Mouse (Mus musculus) heart, postnatal 0 days (tissue): Measurements from ENCODE around the gene Clasp2.

Source experiments
- CTCF ChIP-seq: IDR thresholded peaks from 2 replicates; pipeline ENCODE4 v1.5.1; 2016; ENCODE audit warnings: antibody characterized with exemption, control low read depth, low read depth
- EP300 ChIP-seq: IDR thresholded peaks from 2 replicates; pipeline ENCODE4 v1.6.1; 2016; ENCODE audit warnings: antibody characterized with exemption, low read depth

- no peak for TF ChIP-seq CTCF
- 0 out of 2 replicates have a peak, but pooled peaks have one; percentile 32 for TF ChIP-seq EP300
These were observed 8.1 kb downstream of the Clasp2 start for GRCm38 (mm10) chr9:113749356-113749755.
